Mouse (Mus musculus): Measurements from ENCODE around the gene Psmc1. TPM values are rescaled to one million over a fixed set of nuclear protein-coding genes. Genes with fewer than 3 reads are reported as not detected.
A peak's percentile ranks its signal among the peaks of the same experiment; 100 is the strongest.

The Psmc1 gene
- polyA plus RNA-seq, 1 experiment from 2014 or later = 236 TPM

DNA sequence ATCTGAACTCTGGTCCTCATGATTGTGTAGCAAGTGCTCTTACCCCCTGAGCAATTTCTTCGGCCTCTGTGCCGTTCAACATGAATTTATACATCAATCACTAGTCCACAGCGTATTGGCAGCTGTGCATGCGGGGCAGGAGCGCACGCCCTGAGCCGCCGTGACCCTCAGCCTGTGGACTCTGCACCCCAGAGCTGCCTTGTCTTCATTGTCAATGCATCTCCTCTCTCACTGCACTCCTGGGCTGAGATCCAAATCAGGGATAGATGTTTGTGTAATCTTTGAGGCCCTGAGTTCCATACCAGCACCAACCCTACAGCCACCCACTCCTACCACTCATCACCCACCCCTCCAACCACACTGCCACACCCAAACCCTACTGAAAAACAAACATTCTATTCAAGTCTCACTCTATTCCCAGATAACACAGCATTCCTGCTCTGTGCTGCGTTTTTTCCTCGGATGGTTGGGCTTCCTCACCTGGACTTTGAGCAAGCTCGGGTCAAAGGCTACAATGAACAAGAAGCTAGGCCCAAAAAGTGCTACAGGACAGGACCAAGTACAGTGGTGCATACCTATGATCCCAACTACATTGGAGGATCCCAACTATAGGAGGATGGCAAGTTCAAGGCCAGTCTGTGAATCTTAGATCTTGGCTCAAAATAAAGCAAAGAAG lies 33.0 kb downstream of the Psmc1 start:
- H3K4me3 ChIP-seq (replicated peaks; ENCODE audit: low read depth, low read length) = no peak overlapping the region
- H3K4me2 ChIP-seq (ENCODE audit: low read length) = no peak overlapping the region
- no peaks in the 10 kb centered on the region for H3K27me3 ChIP-seq (ENCODE audit: insufficient read depth, low read length)
- H3K9ac ChIP-seq (ENCODE audit: low read depth, low read length) = no peak overlapping the region
- DNase-seq (ENCODE audit: low spot score) (no peak), ATAC-seq (replicated peaks; ENCODE audit: low FRiP score, low read depth) (no peak; the same call in 1 of the 2 replicates)
- no peak overlapping the region for H3K27ac ChIP-seq
- TF ChIP-seq CTCF (IDR thresholded peaks at IDR 0.05; ENCODE audit: low read depth) = no peak
- WGBS = 89% methylated on average over 11 of the region's 11 CpGs
- no peaks in the 10 kb centered on the region for H3K9me3 ChIP-seq (replicated peaks; ENCODE audit: low read length)
- no peaks in the 10 kb centered on the region; the same call in 1 of the 2 replicates for H3K4me1 ChIP-seq (replicated peaks; ENCODE audit: insufficient read depth, low read length)
- peaks cover 63% of the 10 kb centered on the region for H3K36me3 ChIP-seq (ENCODE audit: insufficient read depth, low read length)

GRCm38 (mm10) chr12:100143737-100144136 lies 33.8 kb downstream of the Psmc1 start:
- Histone ChIP-seq H3K27ac (no peak overlapping the region), H3K4me2 (ENCODE audit: low read length) (no peak overlapping the region), H3K27me3 (ENCODE audit: insufficient read depth, low read length) (no peaks in the 10 kb centered on the region), H3K4me3 (replicated peaks; ENCODE audit: low read depth, low read length) (no peak overlapping the region), H3K9me3 (replicated peaks; ENCODE audit: low read length) (no peaks in the 10 kb centered on the region), H3K36me3 (ENCODE audit: insufficient read depth, low read length) (peaks cover 60% of the 10 kb centered on the region), H3K9ac (ENCODE audit: low read depth, low read length) (no peak overlapping the region), H3K4me1 (replicated peaks; ENCODE audit: insufficient read depth, low read length) (no peaks in the 10 kb centered on the region; the same call in 1 of the 2 replicates)
- ATAC-seq (replicated peaks; ENCODE audit: low FRiP score, low read depth) = peak; percentile 75
- TF ChIP-seq CTCF (IDR thresholded peaks at IDR 0.05; ENCODE audit: low read depth) = no peak
- WGBS = 60% methylated on average over 9 of the region's 9 CpGs
- DNase-seq (ENCODE audit: low spot score) = peak; percentile 80

GRCm38 (mm10) chr12:100144269-100144668 lies 34.3 kb downstream of the Psmc1 start:
- Histone ChIP-seq H3K36me3 (ENCODE audit: insufficient read depth, low read length) (peaks cover 60% of the 10 kb centered on the region), H3K4me1 (replicated peaks; ENCODE audit: insufficient read depth, low read length) (no peaks in the 10 kb centered on the region; the same call in 1 of the 2 replicates), H3K27ac (no peak overlapping the region), H3K27me3 (ENCODE audit: insufficient read depth, low read length) (no peaks in the 10 kb centered on the region), H3K4me3 (replicated peaks; ENCODE audit: low read depth, low read length) (no peak overlapping the region), H3K9ac (ENCODE audit: low read depth, low read length) (no peak overlapping the region), H3K9me3 (replicated peaks; ENCODE audit: low read length) (no peaks in the 10 kb centered on the region), H3K4me2 (ENCODE audit: low read length) (no peak overlapping the region)
- WGBS = 47% methylated on average over 5 of the region's 5 CpGs
- TF ChIP-seq CTCF (IDR thresholded peaks at IDR 0.05; ENCODE audit: low read depth) = no peak
- ATAC-seq (replicated peaks; ENCODE audit: low FRiP score, low read depth) (peak; percentile 42; the same call in 1 of the 2 replicates), DNase-seq (ENCODE audit: low spot score) (peak; percentile 80)

DNA sequence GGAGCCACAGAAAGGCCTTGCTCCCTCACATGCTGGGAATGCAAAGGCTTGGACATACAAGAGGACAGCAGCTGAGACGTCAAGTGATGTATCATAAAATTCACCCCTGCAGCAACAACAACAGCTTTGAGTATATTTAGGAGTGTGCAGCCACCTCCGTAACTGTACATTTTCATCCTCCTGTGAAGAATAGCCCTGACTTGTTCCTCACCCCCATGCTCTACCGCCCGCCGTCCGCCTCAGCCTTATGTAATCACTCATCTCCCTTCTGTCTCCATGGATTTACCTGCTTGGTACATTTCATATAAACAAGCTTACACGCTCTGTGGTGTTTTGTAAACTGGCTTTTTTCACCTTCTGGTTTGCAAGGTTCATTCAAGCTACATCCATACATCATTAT lies 42.5 kb downstream of the Psmc1 start:
- Histone ChIP-seq H3K4me3 (replicated peaks; ENCODE audit: low read depth, low read length) (no peak overlapping the region), H3K27ac (no peak overlapping the region), H3K36me3 (ENCODE audit: insufficient read depth, low read length) (peaks cover 25% of the 10 kb centered on the region), H3K4me2 (ENCODE audit: low read length) (no peak overlapping the region), H3K9me3 (replicated peaks; ENCODE audit: low read length) (no peaks in the 10 kb centered on the region), H3K27me3 (ENCODE audit: insufficient read depth, low read length) (no peaks in the 10 kb centered on the region), H3K4me1 (replicated peaks; ENCODE audit: insufficient read depth, low read length) (no peaks in the 10 kb centered on the region), H3K9ac (ENCODE audit: low read depth, low read length) (no peak overlapping the region)
- ATAC-seq (replicated peaks; ENCODE audit: low FRiP score, low read depth) (no peak), DNase-seq (ENCODE audit: low spot score) (no peak)
- WGBS = 89% methylated on average over 7 of the region's 7 CpGs
- no peak for TF ChIP-seq CTCF (IDR thresholded peaks at IDR 0.05; ENCODE audit: low read depth)

- peak; percentile 98 for DNase-seq (ENCODE audit: low spot score)
- Histone ChIP-seq H3K4me3 (replicated peaks; ENCODE audit: low read depth, low read length) (peak within 1 kb of the TSS; percentile 46), H3K36me3 (ENCODE audit: insufficient read depth, low read length) (0 out of 2 replicates have a peak, but pooled peaks cover 2% of the 10 kb centered on the region), H3K27me3 (ENCODE audit: insufficient read depth, low read length) (no peaks in the 10 kb centered on the region), H3K9me3 (replicated peaks; ENCODE audit: low read length) (no peaks in the 10 kb centered on the region), H3K4me2 (ENCODE audit: low read length) (peak within 1 kb of the TSS; percentile 67), H3K4me1 (replicated peaks; ENCODE audit: insufficient read depth, low read length) (no peaks in the 10 kb centered on the region), H3K27ac (peak within 1 kb of the TSS; percentile 78), H3K9ac (ENCODE audit: low read depth, low read length) (peak within 1 kb of the TSS; percentile 61)
- peak; percentile 99 for ATAC-seq (replicated peaks; ENCODE audit: low FRiP score, low read depth)
- TF ChIP-seq CTCF (IDR thresholded peaks at IDR 0.05; ENCODE audit: low read depth) = peak; percentile 41; the same call in 1 of the 2 replicates
- under 1% methylated on average over 26 of the region's 26 CpGs for WGBS
These were observed 49.5 kb downstream of the Psmc1 start, which contains the start of gene Nrde2 for GRCm38 (mm10) chr12:100159261-100159975. Gene Nrde2 (minus strand): TSS chr12:100159653.

DNA sequence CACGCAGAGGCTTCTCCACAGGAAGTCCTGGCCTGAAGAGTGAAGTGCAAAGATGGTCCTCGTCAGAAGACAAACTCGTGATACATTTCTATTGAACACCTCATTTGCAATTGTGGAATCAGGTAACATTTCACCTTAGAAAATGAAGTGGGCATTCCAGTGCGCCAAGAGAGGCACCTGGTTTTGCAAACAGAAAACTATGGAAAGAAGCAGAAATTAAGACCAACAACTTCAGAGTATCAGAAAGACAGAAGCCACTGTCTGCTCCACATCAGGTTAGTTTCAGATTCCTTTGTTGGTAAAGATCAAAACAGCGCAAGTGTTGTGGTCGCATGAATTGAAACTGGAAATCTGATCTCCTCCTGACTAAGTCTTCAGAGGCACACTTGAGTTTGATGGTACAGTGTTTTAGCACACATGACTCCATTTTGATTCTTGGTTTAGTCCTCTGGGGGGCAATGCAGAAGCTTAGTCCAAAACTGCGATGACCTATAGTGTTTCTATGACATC lies 55.1 kb downstream of the Psmc1 start:
- no peak for TF ChIP-seq CTCF (IDR thresholded peaks at IDR 0.05; ENCODE audit: low read depth)
- Histone ChIP-seq H3K9me3 (replicated peaks; ENCODE audit: low read length) (no peaks in the 10 kb centered on the region), H3K4me3 (replicated peaks; ENCODE audit: low read depth, low read length) (no peak overlapping the region)

More for the DNA sequence above, 55.1 kb downstream of the Psmc1 start:
- Histone ChIP-seq H3K4me2 (ENCODE audit: low read length) (no peak overlapping the region), H3K9ac (ENCODE audit: low read depth, low read length) (no peak overlapping the region), H3K27ac (no peak overlapping the region), H3K4me1 (replicated peaks; ENCODE audit: insufficient read depth, low read length) (no peaks in the 10 kb centered on the region), H3K27me3 (ENCODE audit: insufficient read depth, low read length) (no peaks in the 10 kb centered on the region), H3K36me3 (ENCODE audit: insufficient read depth, low read length) (no peaks in the 10 kb centered on the region)
- ATAC-seq (replicated peaks; ENCODE audit: low FRiP score, low read depth) (no peak), DNase-seq (ENCODE audit: low spot score) (no peak)
- WGBS = 78% methylated on average over 7 of the region's 7 CpGs
